Mouse (Mus musculus): ENCODE results near the gene Rab3b.

DNA sequence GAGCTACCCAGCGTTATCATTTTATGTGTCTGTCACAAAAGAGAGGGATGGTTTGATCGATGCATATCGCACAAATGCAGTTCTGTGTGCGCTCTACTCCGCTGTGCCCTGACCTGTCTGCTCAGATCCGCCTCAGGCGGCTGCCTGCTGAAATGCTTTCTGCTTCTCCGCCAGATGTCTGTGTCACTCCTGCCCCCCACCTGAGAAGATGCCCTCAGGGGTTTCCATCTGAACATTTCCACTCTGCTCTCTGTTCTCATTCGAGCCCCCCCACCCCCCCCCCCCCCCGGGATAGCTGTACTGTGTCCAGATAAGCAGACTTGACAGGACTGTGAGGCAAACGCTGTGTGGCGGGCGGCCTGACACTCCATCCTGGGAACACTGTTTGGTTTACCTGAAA is 5.0 kb downstream of the Rab3b start:
- TF ChIP-seq POLR2A (IDR thresholded peaks at IDR 0.05; ENCODE audit: control insufficient read depth, extremely low read depth, insufficient read depth, low read length, poor library complexity): no peak
- no peak for TF ChIP-seq CTCF (IDR thresholded peaks at IDR 0.05; ENCODE audit: borderline replicate concordance, control insufficient read depth, extremely low read depth, insufficient read depth, low read length, poor library complexity)

Data from thymus, adult 2 months (tissue).